Mouse (Mus musculus): ENCODE measurements around the gene Ckm. TPM values are rescaled to one million over a fixed set of nuclear protein-coding genes. Genes with fewer than 3 reads are reported as not detected.

The Ckm gene
- total and polyA plus RNA-seq, 3 experiments, result not detected

DNA sequence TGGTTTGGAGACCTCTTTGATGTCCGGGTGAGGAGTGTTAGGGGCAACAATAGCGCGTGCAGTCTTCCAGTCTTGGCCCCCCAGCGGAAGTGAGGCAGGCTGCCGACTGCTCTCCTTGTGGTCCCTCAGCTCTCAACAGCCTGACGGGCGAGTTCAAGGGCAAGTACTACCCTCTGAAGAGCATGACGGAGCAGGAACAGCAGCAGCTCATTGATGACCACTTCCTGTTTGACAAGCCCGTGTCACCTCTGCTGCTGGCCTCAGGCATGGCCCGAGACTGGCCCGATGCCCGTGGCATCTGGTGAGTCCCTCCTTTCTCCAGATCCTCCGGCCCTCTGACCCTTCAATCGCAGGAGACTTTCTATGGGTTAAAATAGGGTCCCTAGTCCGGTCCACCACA, 12.0 kb downstream of the Ckm start:
- Histone ChIP-seq H3K4me3 (ENCODE audit: control insufficient read depth in 1 of 2, insufficient read depth in 1 of 2, low read depth in 2 of 2, low read length in 2 of 2) (no peak overlapping the region), H3K79me2 (ENCODE audit: control insufficient read depth, insufficient read depth, low read length, poor library complexity) (no peaks in the 10 kb centered on the region), H3K4me1 (ENCODE audit: control insufficient read depth in 1 of 2, insufficient read depth in 2 of 2, low read length in 2 of 2) (peaks cover 1 to 5% of the 10 kb centered on the region in 2 experiments; a peak in 3 of 4 replicates), H3K9ac (ENCODE audit: control insufficient read depth, low read depth, low read length, poor library complexity, severe bottlenecking) (no peak overlapping the region), H3K27me3 (ENCODE audit: control insufficient read depth in 1 of 2, insufficient read depth in 2 of 2, low read length in 2 of 2) (no peaks in the 10 kb centered on the region), H3K9me3 (replicated peaks; ENCODE audit: insufficient read depth, low read length) (no peaks in the 10 kb centered on the region), H3K27ac (ENCODE audit: control insufficient read depth, low read depth, low read length) (no peak overlapping the region), H3K36me3 (ENCODE audit: control insufficient read depth in 1 of 2, insufficient read depth in 2 of 2, low read length in 2 of 2) (0 out of 4 replicates have a peak, but pooled peaks cover 0 to 3% of the 10 kb centered on the region in 2 experiments)
- TF ChIP-seq SIN3A (IDR thresholded peaks at IDR 0.05; ENCODE audit: low read length) (no peak), ZC3H11A (IDR thresholded peaks at IDR 0.05; ENCODE audit: low read depth, low read length) (no peak), EP300 (IDR thresholded peaks at IDR 0.05; ENCODE audit: low read depth in 1 of 2, low read length in 2 of 2) (no peak), UBTF (IDR thresholded peaks at IDR 0.05; ENCODE audit: borderline replicate concordance, insufficient read depth, low read depth, low read length) (no peak), ZKSCAN1 (IDR thresholded peaks at IDR 0.05; ENCODE audit: low read depth, low read length) (no peak), CHD2 (IDR thresholded peaks at IDR 0.05; ENCODE audit: low read length) (no peak), ELF1 (IDR thresholded peaks at IDR 0.05; ENCODE audit: low read depth, low read length) (no peak), GATA1 (IDR thresholded peaks at IDR 0.05; ENCODE audit: low read depth, low read length) (no peak), MYB (IDR thresholded peaks at IDR 0.05; ENCODE audit: low read depth, low read length) (no peak), BHLHE40 (IDR thresholded peaks at IDR 0.05; ENCODE audit: borderline replicate concordance, low read depth, low read length) (no peak), ETS1 (IDR thresholded peaks at IDR 0.05; ENCODE audit: low read depth, low read length) (no peak), MAFK (IDR thresholded peaks at IDR 0.05; ENCODE audit: borderline replicate concordance, low read depth, low read length) (no peak), ZMIZ1 (IDR thresholded peaks at IDR 0.05; ENCODE audit: low read depth, low read length) (no peak), CTCF (IDR thresholded peaks at IDR 0.05 in 2 of 3, conservative IDR thresholded peaks at IDR 0.05 in 1 of 3; ENCODE audit: control insufficient read depth in 1 of 3, insufficient read depth in 1 of 3, low read depth in 2 of 3, low read length in 3 of 3, poor library complexity in 1 of 3, severe bottlenecking in 1 of 3) (no peak), POLR2AphosphoS5 (IDR thresholded peaks at IDR 0.05; ENCODE audit: borderline replicate concordance, low read depth, low read length) (no peak), HCFC1 (IDR thresholded peaks at IDR 0.05; ENCODE audit: low read depth, low read length) (no peak), KAT2A (conservative IDR thresholded peaks at IDR 0.05; ENCODE audit: low read depth, low read length) (no peak), E2F4 (IDR thresholded peaks at IDR 0.05; ENCODE audit: borderline replicate concordance, low read depth, low read length) (no peak)
- no peak for DNase-seq (ENCODE audit: low read depth, low spot score)

DNA sequence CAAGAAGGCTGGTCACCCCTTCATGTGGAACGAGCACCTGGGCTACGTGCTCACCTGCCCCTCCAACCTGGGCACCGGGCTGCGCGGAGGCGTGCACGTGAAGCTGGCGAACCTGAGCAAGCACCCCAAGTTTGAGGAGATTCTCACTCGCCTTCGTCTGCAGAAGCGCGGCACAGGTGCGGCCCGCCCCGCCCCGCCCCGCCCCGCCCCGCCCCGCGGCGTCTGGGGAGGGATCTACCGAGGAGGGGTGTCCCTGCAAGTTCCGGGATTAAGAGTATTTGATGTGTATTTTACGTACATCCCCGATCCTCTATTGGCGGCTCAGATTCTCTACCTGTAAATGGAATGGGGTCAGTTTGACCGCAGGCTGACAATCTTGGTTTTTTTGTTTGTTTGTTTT, 15.5 kb downstream of the Ckm start:
- Histone ChIP-seq H3K4me1 (ENCODE audit: control insufficient read depth in 1 of 2, insufficient read depth in 2 of 2, low read length in 2 of 2) (peaks cover 2 to 5% of the 10 kb centered on the region in 2 experiments), H3K27ac (ENCODE audit: control insufficient read depth, low read depth, low read length) (no peak overlapping the region), H3K79me2 (ENCODE audit: control insufficient read depth, insufficient read depth, low read length, poor library complexity) (no peaks in the 10 kb centered on the region), H3K9ac (ENCODE audit: control insufficient read depth, low read depth, low read length, poor library complexity, severe bottlenecking) (no peak overlapping the region), H3K9me3 (replicated peaks; ENCODE audit: insufficient read depth, low read length) (no peaks in the 10 kb centered on the region), H3K4me3 (ENCODE audit: control insufficient read depth in 1 of 2, insufficient read depth in 1 of 2, low read depth in 2 of 2, low read length in 2 of 2) (no peak overlapping the region), H3K36me3 (ENCODE audit: control insufficient read depth in 1 of 2, insufficient read depth in 2 of 2, low read length in 2 of 2) (0 out of 4 replicates have a peak, but pooled peaks cover 0 to 3% of the 10 kb centered on the region in 2 experiments), H3K27me3 (ENCODE audit: control insufficient read depth in 1 of 2, insufficient read depth in 2 of 2, low read length in 2 of 2) (no peaks in the 10 kb centered on the region)
- DNase-seq (ENCODE audit: low read depth, low spot score), result no peak
- TF ChIP-seq GABPA (IDR thresholded peaks at IDR 0.05; ENCODE audit: low read depth, low read length) (no peak), ELF1 (IDR thresholded peaks at IDR 0.05; ENCODE audit: low read depth, low read length) (no peak), ZMIZ1 (IDR thresholded peaks at IDR 0.05; ENCODE audit: low read depth, low read length) (no peak), GATA1 (IDR thresholded peaks at IDR 0.05; ENCODE audit: low read depth, low read length) (no peak), POLR2AphosphoS2 (IDR thresholded peaks at IDR 0.05; ENCODE audit: low read length) (no peak), MXI1 (IDR thresholded peaks at IDR 0.05; ENCODE audit: low read depth, low read length) (no peak), ZNF384 (IDR thresholded peaks at IDR 0.05; ENCODE audit: low read depth, low read length) (no peak), TCF12 (IDR thresholded peaks at IDR 0.05; ENCODE audit: low read depth, low read length) (no peak), MAX (IDR thresholded peaks at IDR 0.05; ENCODE audit: low read length) (no peak), USF2 (IDR thresholded peaks at IDR 0.05; ENCODE audit: borderline replicate concordance in 1 of 2, insufficient read depth in 1 of 2, low read depth in 1 of 2, low read length in 2 of 2) (no peak), MYC (IDR thresholded peaks at IDR 0.05; ENCODE audit: low read depth, low read length) (no peak), TBP (IDR thresholded peaks at IDR 0.05; ENCODE audit: low read depth, low read length) (no peak), RCOR1 (IDR thresholded peaks at IDR 0.05; ENCODE audit: low read depth, low read length) (no peak)
